ENCODE assay signal across 8 mouse cellular contexts in genomic region chr8:70872643-70873363, GRCm38 (mm10). TPM values are rescaled to one million over a fixed set of nuclear protein-coding genes. Genes with fewer than 3 reads are reported as not detected.
DNase-seq lines count a peak whose midpoint lies in the region; ATAC-seq and TF ChIP-seq lines count a peak whose summit lies in the region.

No protein-coding gene starts in this region.

- no peaks in the 10 kb centered on the region for H3K36me3 ChIP-seq in kidney, postnatal 0 days (ENCODE audit: insufficient read depth, low read length)
- H3K36me3 ChIP-seq in hindbrain, embryonic 14.5 days (replicated peaks; ENCODE audit: control insufficient read depth, insufficient read depth): peaks cover 5% of the 10 kb centered on the region; the same call in 1 of the 2 replicates
- H3K36me3 ChIP-seq in midbrain, postnatal 0 days (ENCODE audit: insufficient read depth, low read length): peaks cover 9% of the 10 kb centered on the region; the same call in 1 of the 2 replicates

- H3K27me3 ChIP-seq in kidney, postnatal 0 days (ENCODE audit: insufficient read depth, low read length): no peaks in the 10 kb centered on the region
- no peaks in the 10 kb centered on the region for H3K27me3 ChIP-seq in hindbrain, embryonic 14.5 days (ENCODE audit: control insufficient read depth, insufficient read depth, low read length)
- H3K27me3 ChIP-seq in midbrain, postnatal 0 days (ENCODE audit: insufficient read depth, low read length): no peaks in the 10 kb centered on the region

- peaks cover 8% of the 10 kb centered on the region for H3K4me1 ChIP-seq in kidney, postnatal 0 days (replicated peaks; ENCODE audit: insufficient read depth, low read length)
- H3K4me1 ChIP-seq in bone marrow, adult 2 months (ENCODE audit: control insufficient read depth, insufficient read depth, low read length): peaks cover 1% of the 10 kb centered on the region; the same call in 1 of the 2 replicates
- H3K4me1 ChIP-seq in hindbrain, embryonic 14.5 days (replicated peaks; ENCODE audit: control insufficient read depth, insufficient read depth, low read length): peaks cover 16% of the 10 kb centered on the region
- H3K4me1 ChIP-seq in midbrain, postnatal 0 days (ENCODE audit: insufficient read depth, low read length): peaks cover 3% of the 10 kb centered on the region; the same call in 1 of the 2 replicates

- no peaks in the 10 kb centered on the region for H3K9me3 ChIP-seq in kidney, postnatal 0 days (replicated peaks; ENCODE audit: low read length)
- H3K9me3 ChIP-seq in hindbrain, embryonic 14.5 days (ENCODE audit: control insufficient read depth, low read length): no peaks in the 10 kb centered on the region
- no peaks in the 10 kb centered on the region for H3K9me3 ChIP-seq in midbrain, postnatal 0 days (ENCODE audit: low read length)

- peak overlapping the region; percentile 85 for H3K27ac ChIP-seq in kidney, postnatal 0 days
- H3K27ac ChIP-seq in bone marrow, adult 2 months (ENCODE audit: control insufficient read depth, insufficient read depth, low read depth, low read length, poor library complexity): peak overlapping the region; percentile 77
- H3K27ac ChIP-seq in hindbrain, embryonic 14.5 days: peak overlapping the region; percentile 96
- peak overlapping the region; percentile 85 for H3K27ac ChIP-seq in midbrain, postnatal 0 days (ENCODE audit: low read depth, low read length)

- DNase-seq in kidney, postnatal 0 days (ENCODE audit: low spot score): peak; percentile 19
- no peak for DNase-seq in kidney, adult 18-20 months
- no peak for DNase-seq in hindbrain, embryonic 14.5 days (ENCODE audit: low spot score)
- DNase-seq in midbrain, postnatal 0 days (ENCODE audit: low spot score): no peak
- DNase-seq in layer of hippocampus, adult 8-10 months (ENCODE audit: low spot score in 2 of 2): no peak
- no peak for DNase-seq in cerebellum, adult 8-10 months
- no peak for DNase-seq in embryo, embryonic 11 days

- peak overlapping the region; percentile 89 for H3K4me3 ChIP-seq in kidney, postnatal 0 days (replicated peaks; ENCODE audit: low read depth, low read length)
- H3K4me3 ChIP-seq in bone marrow, adult 2 months (replicated peaks; ENCODE audit: control insufficient read depth, low read depth, low read length): peak overlapping the region; percentile 62
- peak overlapping the region; percentile 67 for H3K4me3 ChIP-seq in hindbrain, embryonic 14.5 days (replicated peaks; ENCODE audit: low read length)
- H3K4me3 ChIP-seq in midbrain, postnatal 0 days (ENCODE audit: low read depth, low read length): peak overlapping the region; percentile 91

- no peak for ATAC-seq in kidney, postnatal 0 days (replicated peaks; ENCODE audit: low FRiP score, low read depth)
- ATAC-seq in hindbrain, embryonic 14.5 days (ENCODE audit: low FRiP score): no peak
- no peak for ATAC-seq in midbrain, postnatal 0 days (ENCODE audit: low FRiP score)

- no peak for TF ChIP-seq POLR2A in bone marrow, adult 2 months (IDR thresholded peaks at IDR 0.05; ENCODE audit: borderline replicate concordance, control insufficient read depth, low read depth, low read length)

- TF ChIP-seq CTCF in kidney, postnatal 0 days (IDR thresholded peaks at IDR 0.05; ENCODE audit: low read depth): no peak
- TF ChIP-seq CTCF in bone marrow, adult 2 months (IDR thresholded peaks at IDR 0.05; ENCODE audit: control insufficient read depth, insufficient read depth, low read length): no peak
- TF ChIP-seq CTCF in midbrain, postnatal 0 days (IDR thresholded peaks at IDR 0.05): no peak

- peak overlapping the region; percentile 77 for H3K4me2 ChIP-seq in kidney, postnatal 0 days (ENCODE audit: low read length)
- peak overlapping the region; percentile 71 for H3K4me2 ChIP-seq in hindbrain, embryonic 14.5 days (replicated peaks)
- H3K4me2 ChIP-seq in midbrain, postnatal 0 days (ENCODE audit: low read depth, low read length, poor library complexity, severe bottlenecking): peak overlapping the region; percentile 94

- H3K9ac ChIP-seq in kidney, postnatal 0 days (ENCODE audit: low read depth, low read length): peak overlapping the region; percentile 80
- peak overlapping the region; percentile 69 for H3K9ac ChIP-seq in hindbrain, embryonic 14.5 days
- H3K9ac ChIP-seq in midbrain, postnatal 0 days (replicated peaks; ENCODE audit: low read length, poor library complexity, severe bottlenecking): peak overlapping the region; percentile 84

- WGBS in kidney, postnatal 0 days: 4% methylated on average over 31 of the region's 31 CpGs
- 4% methylated on average over 31 of the region's 31 CpGs for WGBS in bone marrow, adult 2 months
- 8% methylated on average over 31 of the region's 31 CpGs for WGBS in hindbrain, embryonic 14.5 days
- 6% methylated on average over 31 of the region's 31 CpGs for WGBS in midbrain, postnatal 0 days

RNA-seq across cellular contexts. Expression of gene Ccdc124, which starts 0.9 kb away (rescaled TPM):
- polyA plus RNA-seq in kidney, postnatal 0 days (2015; fragmentation: Nextera tagmentation; extraction: Ambion mirVana): 87.2 and 90.3 TPM in 2 replicates
- 27.6 and 41.7 TPM in 2 replicates for polyA plus RNA-seq in bone marrow, adult 2 months (2011; ENCODE audit: insufficient read depth, insufficient read length, low replicate concordance, missing spikeins)
- 155 and 158 TPM in 2 replicates for polyA plus RNA-seq in hindbrain, embryonic 14.5 days (2014; fragmentation: Nextera tagmentation; extraction: Ambion mirVana)
- 44.3 and 48.6 TPM in 2 replicates for total RNA-seq in midbrain, postnatal 0 days (2014; rRNA removed)
- polyA plus RNA-seq in midbrain, postnatal 0 days (2015; fragmentation: Nextera tagmentation; extraction: Ambion mirVana): 159 and 163 TPM in 2 replicates
- 10 to 100 TPM; 69.8 to 87.9 (median 78.7) TPM for total RNA-seq in layer of hippocampus, adult 8-10 months (2022)

RNA-seq across cellular contexts. Expression of gene Kcnn1, which starts 9.7 kb away (rescaled TPM):
- 4.2 and 5.5 TPM in 2 replicates for polyA plus RNA-seq in kidney, postnatal 0 days (2015; fragmentation: Nextera tagmentation; extraction: Ambion mirVana)
- not detected in 2 replicates for polyA plus RNA-seq in bone marrow, adult 2 months (2011; ENCODE audit: insufficient read depth, insufficient read length, low replicate concordance, missing spikeins)
- polyA plus RNA-seq in hindbrain, embryonic 14.5 days (2014; fragmentation: Nextera tagmentation; extraction: Ambion mirVana): 10.0 and 14.3 TPM in 2 replicates
- total RNA-seq in midbrain, postnatal 0 days (2014; rRNA removed): 32.5 and 32.8 TPM in 2 replicates
- 10.0 and 10.3 TPM in 2 replicates for polyA plus RNA-seq in midbrain, postnatal 0 days (2015; fragmentation: Nextera tagmentation; extraction: Ambion mirVana)
- 10 to 100 TPM; 16.5 to 20.0 (median 16.6) TPM for total RNA-seq in layer of hippocampus, adult 8-10 months (2022)

RNA-seq across cellular contexts. Expression of gene Slc5a5, which starts 19.8 kb away (rescaled TPM):
- polyA plus RNA-seq in kidney, postnatal 0 days (2015; fragmentation: Nextera tagmentation; extraction: Ambion mirVana): 0.09 and 0.11 TPM in 2 replicates
- polyA plus RNA-seq in bone marrow, adult 2 months (2011; ENCODE audit: insufficient read depth, insufficient read length, low replicate concordance, missing spikeins): not detected in 2 replicates
- polyA plus RNA-seq in hindbrain, embryonic 14.5 days (2014; fragmentation: Nextera tagmentation; extraction: Ambion mirVana): 1.5 and 1.8 TPM in 2 replicates
- total RNA-seq in midbrain, postnatal 0 days (2014; rRNA removed): 1.2 and 2.1 TPM in 2 replicates
- polyA plus RNA-seq in midbrain, postnatal 0 days (2015; fragmentation: Nextera tagmentation; extraction: Ambion mirVana): 3.7 and 4.1 TPM in 2 replicates
- 10 to 100 TPM; 10.5 to 12.3 (median 11.0) TPM for total RNA-seq in layer of hippocampus, adult 8-10 months (2022)

RNA-seq across cellular contexts. Expression of gene Rpl18a, which starts 24.4 kb away (rescaled TPM):
- 5,183 and 5,941 TPM in 2 replicates for polyA plus RNA-seq in kidney, postnatal 0 days (2015; fragmentation: Nextera tagmentation; extraction: Ambion mirVana)
- 1,290 and 1,544 TPM in 2 replicates for polyA plus RNA-seq in bone marrow, adult 2 months (2011; ENCODE audit: insufficient read depth, insufficient read length, low replicate concordance, missing spikeins)
- polyA plus RNA-seq in hindbrain, embryonic 14.5 days (2014; fragmentation: Nextera tagmentation; extraction: Ambion mirVana): 2,214 and 2,704 TPM in 2 replicates
- 1,447 and 1,819 TPM in 2 replicates for total RNA-seq in midbrain, postnatal 0 days (2014; rRNA removed)
- 2,274 and 2,285 TPM in 2 replicates for polyA plus RNA-seq in midbrain, postnatal 0 days (2015; fragmentation: Nextera tagmentation; extraction: Ambion mirVana)
- total RNA-seq in layer of hippocampus, adult 8-10 months (2022): 100 to 1,000 TPM; 619 to 893 (median 714) TPM

RNA-seq across cellular contexts. Expression of gene Map1s, which starts 32.9 kb away (rescaled TPM):
- 32.5 and 34.1 TPM in 2 replicates for polyA plus RNA-seq in kidney, postnatal 0 days (2015; fragmentation: Nextera tagmentation; extraction: Ambion mirVana)
- polyA plus RNA-seq in bone marrow, adult 2 months (2011; ENCODE audit: insufficient read depth, insufficient read length, low replicate concordance, missing spikeins): 8.9 and 18.9 TPM in 2 replicates
- 49.6 and 51.4 TPM in 2 replicates for polyA plus RNA-seq in hindbrain, embryonic 14.5 days (2014; fragmentation: Nextera tagmentation; extraction: Ambion mirVana)
- total RNA-seq in midbrain, postnatal 0 days (2014; rRNA removed): 87.7 and 93.7 TPM in 2 replicates
- 59.1 and 59.8 TPM in 2 replicates for polyA plus RNA-seq in midbrain, postnatal 0 days (2015; fragmentation: Nextera tagmentation; extraction: Ambion mirVana)
- 10 to 100 TPM; 85.7 to 93.1 (median 88.8) TPM for total RNA-seq in layer of hippocampus, adult 8-10 months (2022)
